Mouse (Mus musculus) lung, adult 2 months (tissue): ENCODE measurements at regions not wholly inside any gene's neighbourhood (a gene's known extent, or its start where the extent isn't known, plus 50 kb on each side); places are given as distances from the start of the nearest gene placed in this dataset.

ENCODE experiments used
- DNase-seq: peaks from one replicate; pipeline ENCODE4 v3.0.0; 2022
- H3K4me1 ChIP-seq: fragments of 200-500 bp; 2 replicates; pipeline ENCODE4 v1.6.1; 2011; ENCODE audit warnings: low read length; ENCODE audit not compliant: control insufficient read depth, insufficient read depth
- H3K4me3 ChIP-seq: fragments of 200-500 bp; replicated peaks from 2 replicates; pipeline ENCODE3; 2011; ENCODE audit warnings: low read depth, mild to moderate bottlenecking, control low read depth, low read length; ENCODE audit errors: extremely low read depth
- CTCF ChIP-seq: fragments of 200-500 bp; IDR thresholded peaks from 2 replicates; pipeline ENCODE4 v1.5.1; 2011; ENCODE audit warnings: mild to moderate bottlenecking, low read length, control low read depth; ENCODE audit not compliant: insufficient read depth
- POLR2A ChIP-seq: fragments of 200-500 bp; IDR thresholded peaks from 2 replicates; pipeline ENCODE4 v1.6.1; 2011; ENCODE audit warnings: low read depth, mild to moderate bottlenecking, control low read depth, low read length, borderline replicate concordance; ENCODE audit errors: extremely low read depth
- WGBS: fragments of 180-500 bp; shearing (Covaris S2); methylation state at CpG from one replicate; pipeline ENCODE4 v1.1.7; 2018; 5-methylcytosine and 5-hydroxymethylcytosine counted together

DNA sequence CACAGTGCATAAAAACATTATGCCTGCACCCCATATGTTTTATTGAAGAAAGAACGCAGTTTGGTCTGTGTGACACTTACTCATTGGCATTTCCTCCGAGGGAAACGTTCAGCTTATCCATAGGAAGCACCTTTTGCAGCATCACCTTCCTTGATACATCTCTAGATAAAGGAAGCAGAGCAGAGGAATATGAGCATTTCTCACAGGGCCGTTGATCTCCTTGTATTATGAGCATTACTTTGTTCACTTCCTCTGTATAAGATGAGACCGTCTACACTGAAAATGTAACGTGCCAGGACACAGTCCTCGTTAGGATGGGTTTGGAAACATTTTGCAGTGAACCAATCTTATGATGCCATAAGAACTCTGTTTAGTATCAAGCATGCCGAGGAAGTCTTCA, 1648.5 kb upstream of the Gm7489 start:
- H3K4me3 ChIP-seq = no peak overlapping the region
- no peak for DNase-seq
- H3K4me1 ChIP-seq = no peaks in the 10 kb centered on the region
- WGBS = 22% methylated on average over 8 of the region's 8 CpGs
- TF ChIP-seq CTCF = no peak
- no peak for TF ChIP-seq POLR2A

DNA sequence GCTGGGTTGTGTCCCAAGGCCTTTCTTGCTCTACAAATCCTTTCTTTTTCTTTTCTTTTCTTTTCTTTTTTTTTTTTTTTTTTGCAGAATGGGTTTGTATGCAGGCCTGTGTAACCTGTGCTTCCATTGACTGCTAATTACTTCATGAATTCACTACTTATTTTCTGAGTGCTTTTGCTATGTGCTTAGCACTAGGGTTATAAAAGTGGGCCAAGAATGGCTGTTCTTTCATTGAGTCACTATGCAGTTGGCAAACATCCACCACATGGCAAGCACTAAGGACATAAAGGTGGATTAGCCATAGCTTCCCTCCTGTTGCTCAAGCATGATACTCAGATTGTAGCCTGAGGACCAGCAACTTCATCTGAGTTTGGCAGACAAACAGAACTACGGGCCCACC, 1641.8 kb upstream of the Gm7489 start:
- no peak for TF ChIP-seq POLR2A
- TF ChIP-seq CTCF = no peak
- 75% methylated on average over 1 of the region's 1 CpGs for WGBS
- DNase-seq = no peak
- Histone ChIP-seq H3K4me3 (no peak overlapping the region), H3K4me1 (no peaks in the 10 kb centered on the region)
